Mouse (Mus musculus): ENCODE data around the gene Atrnl1. TPM values are rescaled to one million over a fixed set of nuclear protein-coding genes. Genes with fewer than 3 reads are reported as not detected.
A peak's percentile ranks its signal among the peaks of the same experiment; 100 is the strongest.

Gene Atrnl1
- polyA plus RNA-seq, 1 experiment from 2014 or later = 3.9 TPM

- peak; percentile 42 for DNase-seq (ENCODE audit: low spot score)
- Histone ChIP-seq H3K9ac (ENCODE audit: low read length) (no peak overlapping the region), H3K4me1 (replicated peaks; ENCODE audit: control insufficient read depth, insufficient read depth) (no peaks in the 10 kb centered on the region), H3K27me3 (ENCODE audit: control insufficient read depth, insufficient read depth, low read length) (no peaks in the 10 kb centered on the region), H3K36me3 (ENCODE audit: control insufficient read depth, insufficient read depth, low read length) (0 out of 2 replicates have a peak, but pooled peaks cover 6% of the 10 kb centered on the region), H3K9me3 (ENCODE audit: control insufficient read depth, low read length) (no peaks in the 10 kb centered on the region), H3K4me3 (ENCODE audit: low read depth, low read length) (no peak overlapping the region), H3K4me2 (replicated peaks; ENCODE audit: low read depth) (no peak overlapping the region), H3K27ac (replicated peaks) (no peak overlapping the region)
- WGBS = 61% methylated on average over 2 of the region's 2 CpGs
- TF ChIP-seq CTCF (IDR thresholded peaks at IDR 0.05; ENCODE audit: low read depth) (peak; percentile 89), EP300 (optimal IDR thresholded peaks at IDR 0.05) (no peak)
- no peak for ATAC-seq (ENCODE audit: low FRiP score, low TSS enrichment)
Observed at GRCm38 (mm10) chr19:57655083-57655482, 44.2 kb downstream of the Atrnl1 start.

GRCm38 (mm10) chr19:57655491-57655890 lies 44.7 kb downstream of the Atrnl1 start:
- DNase-seq (ENCODE audit: low spot score) = no peak

GRCm38 (mm10) chr19:57657426-57658087 lies 46.7 kb downstream of the Atrnl1 start:
- no peaks in the 10 kb centered on the region for H3K27me3 ChIP-seq (ENCODE audit: control insufficient read depth, insufficient read depth, low read length)
- ATAC-seq (ENCODE audit: low FRiP score, low TSS enrichment) = no peak
- no peak overlapping the region for H3K4me2 ChIP-seq (replicated peaks; ENCODE audit: low read depth)
- 0 out of 2 replicates have a peak, but pooled peaks cover 6% of the 10 kb centered on the region for H3K36me3 ChIP-seq (ENCODE audit: control insufficient read depth, insufficient read depth, low read length)
- WGBS = 49% methylated on average over 12 of the region's 12 CpGs
- no peaks in the 10 kb centered on the region for H3K4me1 ChIP-seq (replicated peaks; ENCODE audit: control insufficient read depth, insufficient read depth)
- H3K4me3 ChIP-seq (ENCODE audit: low read depth, low read length) = no peak overlapping the region
- H3K9ac ChIP-seq (ENCODE audit: low read length) = no peak overlapping the region
- TF ChIP-seq EP300 (optimal IDR thresholded peaks at IDR 0.05) (no peak), CTCF (IDR thresholded peaks at IDR 0.05; ENCODE audit: low read depth) (no peak)
- DNase-seq (ENCODE audit: low spot score) = no peak
- H3K27ac ChIP-seq (replicated peaks) = no peak overlapping the region
- no peaks in the 10 kb centered on the region for H3K9me3 ChIP-seq (ENCODE audit: control insufficient read depth, low read length)

More at GRCm38 (mm10) chr19:57655491-57655890, 44.7 kb downstream of the Atrnl1 start:
- Histone ChIP-seq H3K27me3 (ENCODE audit: control insufficient read depth, insufficient read depth, low read length) (no peaks in the 10 kb centered on the region), H3K4me2 (replicated peaks; ENCODE audit: low read depth) (no peak overlapping the region), H3K4me1 (replicated peaks; ENCODE audit: control insufficient read depth, insufficient read depth) (no peaks in the 10 kb centered on the region), H3K36me3 (ENCODE audit: control insufficient read depth, insufficient read depth, low read length) (0 out of 2 replicates have a peak, but pooled peaks cover 6% of the 10 kb centered on the region), H3K9ac (ENCODE audit: low read length) (no peak overlapping the region), H3K9me3 (ENCODE audit: control insufficient read depth, low read length) (no peaks in the 10 kb centered on the region), H3K4me3 (ENCODE audit: low read depth, low read length) (no peak overlapping the region), H3K27ac (replicated peaks) (no peak overlapping the region)
- no peak for TF ChIP-seq CTCF (IDR thresholded peaks at IDR 0.05; ENCODE audit: low read depth)
- TF ChIP-seq EP300 (optimal IDR thresholded peaks at IDR 0.05) = no peak
- no peak for ATAC-seq (ENCODE audit: low FRiP score, low TSS enrichment)
- WGBS = 94% methylated on average over 11 of the region's 11 CpGs

GRCm38 (mm10) chr19:57658111-57659091 lies 47.6 kb downstream of the Atrnl1 start:
- 0 out of 2 replicates have a peak, but pooled peaks have one; percentile 62 for ATAC-seq (ENCODE audit: low FRiP score, low TSS enrichment)
- peak; percentile 29 for DNase-seq (ENCODE audit: low spot score)

GRCm38 (mm10) chr19:57667011-57667410 lies 56.2 kb downstream of the Atrnl1 start:
- H3K9ac ChIP-seq (ENCODE audit: low read length) = no peak overlapping the region
- H3K4me2 ChIP-seq (replicated peaks; ENCODE audit: low read depth) = no peak overlapping the region
- DNase-seq (ENCODE audit: low spot score) = no peak
- peaks cover 3% of the 10 kb centered on the region; the same call in 1 of the 2 replicates for H3K36me3 ChIP-seq (ENCODE audit: control insufficient read depth, insufficient read depth, low read length)
- no peaks in the 10 kb centered on the region for H3K27me3 ChIP-seq (ENCODE audit: control insufficient read depth, insufficient read depth, low read length)
- H3K4me3 ChIP-seq (ENCODE audit: low read depth, low read length) = no peak overlapping the region
- ATAC-seq (ENCODE audit: low FRiP score, low TSS enrichment) = no peak
- H3K27ac ChIP-seq (replicated peaks) = no peak overlapping the region
- 77% methylated on average over 9 of the region's 9 CpGs for WGBS
- no peaks in the 10 kb centered on the region for H3K4me1 ChIP-seq (replicated peaks; ENCODE audit: control insufficient read depth, insufficient read depth)
- no peak for TF ChIP-seq CTCF (IDR thresholded peaks at IDR 0.05; ENCODE audit: low read depth)
- TF ChIP-seq EP300 (optimal IDR thresholded peaks at IDR 0.05) = no peak
- H3K9me3 ChIP-seq (ENCODE audit: control insufficient read depth, low read length) = no peaks in the 10 kb centered on the region

More at GRCm38 (mm10) chr19:57658111-57659091, 47.6 kb downstream of the Atrnl1 start:
- Histone ChIP-seq H3K27ac (replicated peaks) (0 out of 2 replicates have a peak overlapping the region, but pooled peaks have one; percentile 13), H3K27me3 (ENCODE audit: control insufficient read depth, insufficient read depth, low read length) (no peaks in the 10 kb centered on the region), H3K9ac (ENCODE audit: low read length) (no peak overlapping the region), H3K4me2 (replicated peaks; ENCODE audit: low read depth) (no peak overlapping the region), H3K4me1 (replicated peaks; ENCODE audit: control insufficient read depth, insufficient read depth) (no peaks in the 10 kb centered on the region), H3K36me3 (ENCODE audit: control insufficient read depth, insufficient read depth, low read length) (peaks cover 4% of the 10 kb centered on the region; the same call in 1 of the 2 replicates), H3K9me3 (ENCODE audit: control insufficient read depth, low read length) (no peaks in the 10 kb centered on the region), H3K4me3 (ENCODE audit: low read depth, low read length) (no peak overlapping the region)
- WGBS = 67% methylated on average over 8 of the region's 8 CpGs
- TF ChIP-seq CTCF (IDR thresholded peaks at IDR 0.05; ENCODE audit: low read depth) = no peak
- no peak for TF ChIP-seq EP300 (optimal IDR thresholded peaks at IDR 0.05)

Measured in stomach, postnatal 0 days (tissue).